Mouse (Mus musculus): ENCODE measurements around the gene Errfi1.

DNA sequence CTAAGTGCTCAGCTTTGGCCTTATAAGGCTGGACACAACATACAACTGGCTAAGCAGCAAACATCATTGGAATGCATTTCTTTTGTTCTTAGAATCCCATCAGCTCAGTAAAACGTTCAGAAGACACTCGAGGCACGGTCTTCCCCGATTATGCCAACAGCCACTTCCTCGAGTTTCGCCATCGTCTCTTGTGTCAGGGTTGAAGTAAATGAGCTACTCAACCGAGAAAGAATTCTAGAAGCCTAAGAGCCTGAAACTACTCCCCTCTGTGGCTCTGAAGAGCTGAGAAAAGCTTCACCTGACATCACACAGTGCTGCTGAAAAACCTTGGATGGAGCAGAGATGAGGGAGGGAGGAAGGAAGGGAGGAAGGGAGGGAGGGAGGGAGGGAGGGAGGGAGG lies 32.3 kb upstream of the Errfi1 start:
- TF ChIP-seq CTCF (IDR thresholded peaks at IDR 0.05 in 2 of 3, conservative IDR thresholded peaks at IDR 0.05 in 1 of 3; ENCODE audit: control insufficient read depth in 1 of 3, insufficient read depth in 1 of 3, low read depth in 2 of 3, low read length in 3 of 3, poor library complexity in 1 of 3, severe bottlenecking in 1 of 3) (no peak), CHD1 (IDR thresholded peaks at IDR 0.05; ENCODE audit: low read depth, low read length) (no peak), BHLHE40 (IDR thresholded peaks at IDR 0.05; ENCODE audit: borderline replicate concordance, low read depth, low read length) (no peak), TCF12 (IDR thresholded peaks at IDR 0.05; ENCODE audit: low read depth, low read length) (no peak), CHD2 (IDR thresholded peaks at IDR 0.05; ENCODE audit: low read length) (no peak), TBP (IDR thresholded peaks at IDR 0.05; ENCODE audit: low read depth, low read length) (no peak), ZNF384 (IDR thresholded peaks at IDR 0.05; ENCODE audit: low read depth, low read length) (no peak), ZC3H11A (IDR thresholded peaks at IDR 0.05; ENCODE audit: low read depth, low read length) (no peak), E2F4 (IDR thresholded peaks at IDR 0.05; ENCODE audit: borderline replicate concordance, low read depth, low read length) (no peak), GATA1 (IDR thresholded peaks at IDR 0.05; ENCODE audit: low read depth, low read length) (no peak), HCFC1 (IDR thresholded peaks at IDR 0.05; ENCODE audit: low read depth, low read length) (no peak), POLR2A (IDR thresholded peaks at IDR 0.05; ENCODE audit: control insufficient read depth in 1 of 2, insufficient read depth in 1 of 2, low read depth in 1 of 2, low read length in 2 of 2, poor library complexity in 1 of 2) (no peak), USF1 (IDR thresholded peaks at IDR 0.05; ENCODE audit: low read depth, low read length) (no peak), GABPA (IDR thresholded peaks at IDR 0.05; ENCODE audit: low read depth, low read length) (no peak)
